Mouse (Mus musculus) spleen, postnatal 0 days (tissue): ENCODE results near the gene Olfr550. TPM values are rescaled to one million over a fixed set of nuclear protein-coding genes. Genes with fewer than 3 reads are reported as not detected.

Experiments used
- polyA plus RNA-seq: library from polyadenylated mRNA; unstranded; fragments of >200 nt; fragmentation: Nextera tagmentation; extraction: Ambion mirVana; gene quantifications from 2 replicates; pipeline ENCODE4 v1.2.1, GENCODE M21; 2015

The Olfr550 gene
- polyA plus RNA-seq: not detected in 2 replicates

DNA sequence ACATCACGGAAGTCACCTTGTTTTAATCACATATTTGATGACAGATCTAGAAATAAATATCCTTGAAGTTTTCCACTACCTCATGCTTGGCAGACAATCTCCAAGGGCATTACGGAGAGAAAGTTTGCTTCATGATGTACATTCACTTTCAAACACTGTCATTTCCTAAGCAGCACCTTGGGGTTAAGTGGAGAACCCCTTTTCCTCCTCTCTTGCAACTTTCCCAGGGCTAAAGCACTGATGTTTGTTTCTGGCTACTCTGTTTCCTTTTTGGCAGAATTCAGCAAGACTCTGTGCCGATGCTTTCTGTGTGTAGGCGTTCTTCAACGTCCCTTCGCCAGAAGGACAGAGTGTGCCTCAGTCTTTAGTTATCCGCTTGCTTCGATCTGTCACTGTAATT is at the start of gene Olfr550:
Gene Olfr550 (plus strand): TSS at position 301 of the 400 bp plus-strand sequence.

DNA sequence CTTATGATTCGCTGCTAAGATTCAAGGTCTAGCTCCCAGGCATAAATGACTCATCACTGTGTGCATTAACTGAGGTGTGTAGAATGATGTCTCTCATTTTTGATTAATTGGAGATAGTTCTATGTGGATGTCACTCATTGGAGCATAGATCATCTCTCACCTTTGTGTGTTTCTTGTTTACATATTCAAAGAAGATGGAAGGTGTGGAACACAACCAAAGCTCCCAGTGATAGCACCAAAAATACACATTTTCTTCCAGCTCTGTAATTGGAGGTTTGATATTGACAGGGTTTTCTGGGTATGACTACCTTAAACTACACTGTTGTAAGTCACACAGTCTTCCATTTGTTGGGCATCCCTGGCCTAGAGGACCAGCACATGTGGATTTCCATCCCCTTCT is 36.8 kb upstream of the Olfr550 start, which contains the start of gene Olfr547:
Gene Olfr547 (plus strand): TSS at position 301 of the 400 bp plus-strand sequence.

DNA sequence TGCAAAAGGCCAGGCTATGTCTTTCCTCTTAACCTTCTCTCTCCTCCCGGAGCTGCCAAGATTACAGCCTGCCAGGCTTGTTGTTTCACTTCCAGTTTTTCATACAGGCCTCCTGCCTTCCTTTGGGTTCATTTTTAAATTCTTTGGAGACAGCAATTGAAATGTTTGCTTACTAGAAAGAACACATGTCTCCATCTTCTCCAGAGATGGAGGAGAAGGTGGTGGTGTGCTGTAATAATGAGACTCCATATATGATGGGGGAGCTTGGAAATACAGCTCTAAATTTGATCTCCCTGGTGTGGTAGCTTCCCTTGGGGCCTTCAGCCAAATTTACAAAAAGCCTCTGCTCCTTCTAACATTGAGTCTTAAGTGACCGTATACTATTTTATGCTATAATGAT is 30.6 kb upstream of the Olfr550 start, which contains the start of gene Olfr548-ps1:
Gene Olfr548-ps1 (plus strand): TSS at position 301 of the 400 bp plus-strand sequence.

GRCm38 (mm10) chr7:102549570-102549969 is 21.7 kb upstream of the Olfr550 start, which contains the start of gene Olfr549:
Gene Olfr549, plus strand, starts transcription at chr7:102549870.

DNA sequence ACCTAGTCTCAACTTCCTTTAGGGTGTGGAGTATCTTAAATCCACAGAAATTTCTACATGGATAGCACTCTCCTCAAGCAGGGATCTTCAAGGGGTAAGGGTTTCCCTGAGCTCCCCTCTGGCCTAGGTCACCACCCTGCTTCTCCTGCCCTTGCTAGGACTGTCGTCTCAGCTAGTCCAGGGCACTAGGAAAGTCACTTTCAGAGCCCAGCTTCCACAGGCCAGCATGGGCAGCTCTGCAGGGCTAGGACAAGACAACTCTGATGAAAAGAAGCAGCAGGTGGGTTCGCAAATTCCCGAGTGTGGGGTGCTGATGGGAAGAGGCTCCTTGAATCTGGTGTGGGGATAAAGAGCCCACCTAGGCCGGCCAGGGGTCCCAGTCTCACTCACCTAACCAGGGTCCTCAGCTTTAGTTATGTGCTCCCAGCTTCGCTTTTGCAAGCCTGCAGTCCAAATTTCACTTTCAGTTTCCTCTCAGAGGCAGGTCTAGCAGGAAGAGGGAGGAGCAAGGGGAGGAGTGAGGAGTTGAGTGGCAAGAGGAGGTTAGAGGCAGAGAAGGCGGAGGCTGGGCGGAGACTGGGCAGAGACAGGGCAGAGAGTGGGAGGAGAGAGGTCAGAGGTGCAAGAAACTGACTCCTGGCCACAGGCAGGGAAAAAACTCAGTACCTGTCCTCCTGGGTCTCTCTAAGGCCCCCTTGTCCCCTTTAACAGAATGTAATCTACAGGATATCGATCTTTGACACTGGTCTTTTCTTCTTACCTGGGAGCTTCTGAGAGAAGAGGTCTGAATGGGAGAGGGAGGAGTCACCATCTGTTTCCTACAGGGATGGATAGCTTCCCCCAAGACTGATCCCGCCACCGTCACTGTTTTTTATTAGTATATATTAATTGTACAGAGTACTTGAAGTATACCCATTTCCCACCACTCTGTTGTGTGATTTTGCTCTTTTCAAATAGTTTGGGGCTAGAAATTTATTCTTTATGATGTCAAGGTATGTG is 5.9 kb upstream of the Olfr550 start, which contains the start of gene Trim21:
Gene Trim21 (minus strand): TSS at position 488 of the 999 bp plus-strand sequence.

DNA sequence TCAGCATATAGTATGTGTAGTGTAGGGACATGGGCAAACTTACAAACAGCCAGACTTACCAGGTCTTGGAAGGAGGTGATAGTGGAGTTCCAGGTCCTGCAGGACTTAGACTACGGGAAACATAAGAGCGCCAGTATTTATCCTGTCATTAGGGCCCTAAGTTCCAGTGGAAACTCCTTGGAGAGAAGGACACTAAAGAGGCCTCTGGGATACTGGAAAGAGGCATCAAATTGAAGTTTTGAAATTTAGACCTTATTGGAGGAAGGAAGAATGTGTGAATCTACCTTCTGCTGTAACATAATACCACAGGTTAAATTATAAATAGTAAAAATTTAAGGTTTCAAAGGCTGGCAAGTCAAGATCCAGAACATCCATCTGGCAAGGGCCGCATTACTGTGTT is 20.5 kb downstream of the Olfr550 start, which contains the start of gene Olfr551:
Gene Olfr551 (minus strand): TSS at position 101 of the 400 bp plus-strand sequence.

GRCm38 (mm10) chr7:102597378-102598031 is 26.3 kb downstream of the Olfr550 start, which contains the start of gene Olfr552:
Gene Olfr552, plus strand, starts transcription at chr7:102597770.

DNA sequence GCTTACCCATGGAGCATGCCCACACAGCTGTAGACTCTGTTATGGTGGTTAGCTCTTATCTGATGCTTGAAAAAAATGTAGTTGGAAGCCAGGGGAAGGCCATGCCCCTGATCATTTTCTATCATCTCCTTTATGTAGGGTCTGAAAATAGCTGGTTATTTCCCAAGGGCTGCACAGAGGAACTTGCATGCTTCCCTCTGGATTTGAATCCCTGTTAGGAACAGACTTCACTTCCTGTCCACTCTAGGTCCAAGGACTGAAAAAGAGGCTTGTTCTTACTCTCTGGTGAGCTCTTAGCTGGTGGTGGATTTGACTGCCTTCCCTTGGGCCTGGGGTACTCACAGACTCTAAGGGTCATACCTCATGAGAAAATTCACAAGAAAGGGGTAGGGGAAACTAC is 46.9 kb downstream of the Olfr550 start, which contains the start of gene Olfr553:
Gene Olfr553 (minus strand): TSS at position 101 of the 400 bp plus-strand sequence.

Other genes starting within 250 kb of the Olfr550 start
- 179 and 203 TPM in 2 replicates for gene Rrm1, start 129.7 kb upstream of the Olfr550 start, polyA plus RNA-seq
- 0.51 and 0.91 TPM in 2 replicates for gene Olfr543, start 89.8 kb upstream of the Olfr550 start, polyA plus RNA-seq
- gene Olfr544, start 83.1 kb upstream of the Olfr550 start, polyA plus RNA-seq: 0.19 and 0.34 TPM in 2 replicates
- gene Olfr545, start 71.9 kb upstream of the Olfr550 start, polyA plus RNA-seq: 0.08 TPM in 1 of 2 replicates, not detected in the other
- not detected in 2 replicates for gene Olfr547, start 36.7 kb upstream of the Olfr550 start, polyA plus RNA-seq
- gene Olfr548-ps1, start 30.5 kb upstream of the Olfr550 start, polyA plus RNA-seq: not detected in 2 replicates
- gene Olfr549, start 21.6 kb upstream of the Olfr550 start, polyA plus RNA-seq: not detected in 2 replicates
- 1.1 and 1.3 TPM in 2 replicates for gene Trim21, start 6.0 kb upstream of the Olfr550 start, polyA plus RNA-seq
- not detected in 2 replicates for gene Olfr551, start 20.4 kb downstream of the Olfr550 start, polyA plus RNA-seq
- gene Olfr552, start 26.3 kb downstream of the Olfr550 start, polyA plus RNA-seq: not detected in 2 replicates
- gene Olfr553, start 46.8 kb downstream of the Olfr550 start, polyA plus RNA-seq: not detected in 2 replicates
- not detected in 2 replicates for gene Olfr554, start 67.0 kb downstream of the Olfr550 start, polyA plus RNA-seq
- not detected in 2 replicates for gene Olfr555, start 87.4 kb downstream of the Olfr550 start, polyA plus RNA-seq
- not detected in 2 replicates for gene Olfr556, start 93.5 kb downstream of the Olfr550 start, polyA plus RNA-seq
- gene Trim68, start 115.9 kb downstream of the Olfr550 start, polyA plus RNA-seq: 3.6 and 4.1 TPM in 2 replicates
- not detected in 2 replicates for gene Olfr557, start 124.5 kb downstream of the Olfr550 start, polyA plus RNA-seq
- 0.06 TPM in 1 of 2 replicates, not detected in the other for gene Olfr558, start 130.8 kb downstream of the Olfr550 start, polyA plus RNA-seq
- not detected in 2 replicates for gene Olfr33, start 147.6 kb downstream of the Olfr550 start, polyA plus RNA-seq
- gene Olfr559, start 156.0 kb downstream of the Olfr550 start, polyA plus RNA-seq: not detected in 2 replicates
- not detected in 2 replicates for gene Olfr560, start 187.9 kb downstream of the Olfr550 start, polyA plus RNA-seq
- not detected in 2 replicates for gene Olfr78, start 188.0 kb downstream of the Olfr550 start, polyA plus RNA-seq
- not detected in 2 replicates for gene Olfr561, start 199.8 kb downstream of the Olfr550 start, polyA plus RNA-seq
- gene Olfr564, start 232.0 kb downstream of the Olfr550 start, polyA plus RNA-seq: not detected in 2 replicates